Mouse (Mus musculus) lung, adult 2 months (tissue): ENCODE measurements around the gene Hist1h2ao.
"Not testable (repeated sequence)": the region's sequence is repeated elsewhere in the genome, so short reads cannot be mapped to it uniquely, and the experiment has no call there.

Experiments used
- CTCF ChIP-seq: fragments of 200-500 bp; IDR thresholded peaks from 2 replicates; pipeline ENCODE4 v1.5.1; 2011; ENCODE audit warnings: mild to moderate bottlenecking, low read length, control low read depth; ENCODE audit not compliant: insufficient read depth
- POLR2A ChIP-seq: fragments of 200-500 bp; IDR thresholded peaks from 2 replicates; pipeline ENCODE4 v1.6.1; 2011; ENCODE audit warnings: low read depth, mild to moderate bottlenecking, control low read depth, low read length, borderline replicate concordance; ENCODE audit errors: extremely low read depth

DNA sequence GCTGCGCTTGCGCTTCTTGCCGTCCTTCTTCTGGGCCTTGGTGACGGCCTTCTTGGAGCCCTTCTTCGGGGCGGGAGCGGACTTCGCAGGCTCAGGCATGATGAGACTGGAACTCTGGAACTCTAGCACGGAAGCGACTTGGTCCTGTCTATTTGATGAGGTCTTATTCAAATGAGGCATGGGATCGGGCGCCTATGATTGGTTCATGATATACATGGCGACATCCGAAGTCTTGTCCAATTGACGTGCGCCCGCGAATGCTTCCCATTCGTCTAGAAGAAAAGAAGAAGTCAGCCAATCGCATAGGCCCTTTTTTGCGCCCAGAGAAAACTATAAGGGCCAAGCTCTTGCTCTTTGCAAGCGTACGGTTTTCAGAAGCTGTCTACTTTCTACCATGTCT lies at the start of gene Hist1h2ao, which contains the start of gene Hist1h2bq:
- TF ChIP-seq CTCF, POLR2A: not testable (repeated sequence)
